Mouse (Mus musculus): Measurements from ENCODE around the gene Ttll12.

GRCm38 (mm10) chr15:83531961-83532469 lies 62.9 kb downstream of the Ttll12 start:
- TF ChIP-seq CTCF (IDR thresholded peaks at IDR 0.05; ENCODE audit: low read depth, low read length), result peak; percentile 86
- no peak for TF ChIP-seq POLR2A (IDR thresholded peaks at IDR 0.05; ENCODE audit: extremely low read depth, insufficient read depth, low read length)
